Mouse (Mus musculus): ENCODE measurements around the gene Aldh1a2. TPM values are rescaled to one million over a fixed set of nuclear protein-coding genes. Genes with fewer than 3 reads are reported as not detected.

Gene Aldh1a2
- 96.1 and 102 TPM in 2 replicates for polyA plus RNA-seq (2014; fragmentation: Nextera tagmentation; extraction: Ambion mirVana)

DNA sequence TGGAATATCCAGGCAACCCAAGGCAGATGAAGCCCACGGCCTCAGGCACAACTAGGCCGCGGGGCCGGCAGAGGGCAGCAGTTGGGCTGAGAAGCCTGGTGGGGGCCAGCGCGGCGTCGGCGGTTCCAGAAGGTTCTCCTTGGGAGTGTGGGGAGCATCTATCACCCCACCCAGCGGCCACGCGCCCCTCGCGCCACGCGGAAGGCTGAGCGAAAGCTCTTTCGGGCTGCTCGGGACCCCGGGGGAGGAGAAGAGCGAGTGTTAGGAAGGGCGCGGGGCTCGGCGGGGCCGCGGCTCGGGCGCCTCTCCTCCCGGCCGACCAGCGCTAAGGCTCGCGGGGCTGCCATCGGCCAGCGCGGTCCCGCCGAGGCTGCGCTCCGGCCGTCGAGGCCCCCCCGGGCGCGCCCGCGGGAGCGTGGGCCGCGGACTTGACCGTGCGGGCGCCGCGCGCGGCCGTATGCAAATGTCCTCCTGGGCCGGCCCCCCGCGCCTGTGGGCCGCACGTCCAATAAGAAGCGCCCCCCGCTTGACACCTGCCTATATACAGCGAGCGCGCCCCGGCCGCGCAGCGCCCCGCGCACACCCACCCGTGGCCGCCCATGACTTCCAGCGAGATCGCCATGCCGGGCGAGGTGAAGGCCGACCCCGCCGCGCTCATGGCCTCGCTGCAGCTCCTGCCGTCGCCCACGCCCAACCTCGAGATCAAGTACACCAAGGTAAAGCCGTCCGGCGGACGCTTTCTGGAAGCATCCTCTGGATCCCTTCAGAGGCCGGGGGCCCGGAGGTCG, at the start of gene Aldh1a2:
Aldh1a2 (plus strand) TSS at position 542 of the 788 bp plus-strand sequence.
- WGBS: under 1% methylated on average over 82 of the region's 97 CpGs
- Histone ChIP-seq H3K27me3 (ENCODE audit: control insufficient read depth, insufficient read depth, low read length) (no peaks in the 10 kb centered on the region), H3K9ac (replicated peaks; ENCODE audit: low read depth, low read length) (peak within 1 kb of the TSS; percentile 52; the same call in 1 of the 2 replicates), H3K4me3 (ENCODE audit: low read depth, low read length) (peak within 1 kb of the TSS; percentile 53), H3K36me3 (ENCODE audit: control insufficient read depth, insufficient read depth, low read length) (no peaks in the 10 kb centered on the region), H3K27ac (ENCODE audit: low read length) (no peak within 1 kb of the TSS), H3K4me1 (ENCODE audit: control insufficient read depth, insufficient read depth, low read length) (peaks cover 5% of the 10 kb centered on the region; the same call in 1 of the 2 replicates), H3K4me2 (replicated peaks; ENCODE audit: low read depth, low read length) (peak within 1 kb of the TSS; percentile 76), H3K9me3 (ENCODE audit: control insufficient read depth, low read depth, low read length) (no peaks in the 10 kb centered on the region)
- peak; percentile 85 for ATAC-seq (ENCODE audit: insufficient number of reproducible peaks, insufficient read depth, low FRiP score, low read depth)

DNA sequence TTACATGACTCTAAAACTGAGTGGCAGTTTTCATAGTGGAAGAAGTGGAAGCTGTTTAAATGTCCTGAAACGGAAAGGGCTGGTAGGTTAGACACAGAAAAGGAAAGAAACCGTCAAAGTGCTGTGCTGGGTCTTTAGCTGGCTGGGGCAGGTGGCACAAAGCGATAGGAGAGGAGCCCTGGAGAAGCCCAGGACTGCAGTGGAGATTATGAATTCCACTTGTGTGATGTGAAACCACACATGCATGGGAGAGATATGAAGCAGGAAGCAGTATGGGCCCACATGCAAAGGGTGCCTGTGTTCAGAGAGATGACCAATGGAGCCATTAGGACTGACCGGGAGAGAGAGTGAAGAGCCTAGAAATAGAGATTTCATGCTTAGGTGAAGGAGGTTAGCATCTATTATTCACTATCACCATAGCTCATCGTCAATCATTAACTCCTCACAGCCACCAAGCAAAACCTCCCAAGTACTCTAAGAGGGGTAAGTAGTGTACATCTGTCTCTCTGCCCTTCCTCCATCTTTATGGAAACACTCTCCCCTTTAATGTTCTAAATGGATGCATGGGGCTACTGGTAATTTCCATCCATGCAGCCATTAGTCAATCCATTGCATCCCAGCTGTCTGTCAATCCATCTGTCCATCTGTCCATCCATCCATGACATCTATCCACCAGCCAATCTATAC, 49.4 kb upstream of the Aldh1a2 start:
- 90% methylated on average over 5 of the region's 5 CpGs for WGBS

DNA sequence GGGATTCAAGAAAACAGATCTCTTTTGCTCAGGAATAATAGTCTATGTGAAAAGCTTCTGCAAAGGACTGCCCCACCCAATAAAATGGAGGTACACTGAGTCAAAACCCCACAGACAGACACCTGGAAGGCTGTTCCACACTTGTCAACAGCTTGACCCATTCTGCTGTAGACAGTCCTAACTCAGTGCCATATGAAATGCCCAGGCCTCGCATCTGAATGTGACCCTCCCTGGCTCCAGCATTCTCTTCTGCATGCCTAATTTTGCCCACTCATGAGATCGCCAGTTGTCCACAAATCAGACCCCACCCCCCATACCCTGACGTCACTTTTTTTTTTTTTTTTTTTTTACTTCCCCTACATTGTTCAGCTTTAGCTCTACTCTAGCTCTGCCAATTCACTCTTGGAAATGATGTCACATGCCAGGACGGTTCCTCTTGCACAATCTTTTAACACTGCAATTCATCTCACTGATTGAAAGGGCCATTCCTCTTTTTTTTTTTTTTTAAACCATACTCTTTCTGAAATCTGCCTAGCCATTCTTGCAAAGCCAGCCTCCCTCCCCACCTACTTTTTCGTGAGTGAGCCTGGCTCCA, 48.6 kb upstream of the Aldh1a2 start:
- Histone ChIP-seq H3K36me3 (ENCODE audit: control insufficient read depth, insufficient read depth, low read length) (no peaks in the 10 kb centered on the region), H3K27ac (ENCODE audit: low read length) (no peak overlapping the region), H3K27me3 (ENCODE audit: control insufficient read depth, insufficient read depth, low read length) (no peaks in the 10 kb centered on the region), H3K4me3 (ENCODE audit: low read depth, low read length) (no peak overlapping the region), H3K9ac (replicated peaks; ENCODE audit: low read depth, low read length) (no peak overlapping the region), H3K4me1 (ENCODE audit: control insufficient read depth, insufficient read depth, low read length) (0 out of 2 replicates have a peak, but pooled peaks cover 2% of the 10 kb centered on the region), H3K9me3 (ENCODE audit: control insufficient read depth, low read depth, low read length) (no peaks in the 10 kb centered on the region), H3K4me2 (replicated peaks; ENCODE audit: low read depth, low read length) (no peak overlapping the region)
- no peak for ATAC-seq (ENCODE audit: insufficient number of reproducible peaks, insufficient read depth, low FRiP score, low read depth)
- 65% methylated on average over 5 of the region's 5 CpGs for WGBS

More for the DNA sequence above, 49.4 kb upstream of the Aldh1a2 start:
- no peak overlapping the region for H3K9ac ChIP-seq (replicated peaks; ENCODE audit: low read depth, low read length)
- H3K27ac ChIP-seq (ENCODE audit: low read length): no peak overlapping the region
- no peak overlapping the region for H3K4me3 ChIP-seq (ENCODE audit: low read depth, low read length)
- 0 out of 2 replicates have a peak, but pooled peaks cover 2% of the 10 kb centered on the region for H3K4me1 ChIP-seq (ENCODE audit: control insufficient read depth, insufficient read depth, low read length)
- H3K27me3 ChIP-seq (ENCODE audit: control insufficient read depth, insufficient read depth, low read length): no peaks in the 10 kb centered on the region
- no peaks in the 10 kb centered on the region for H3K9me3 ChIP-seq (ENCODE audit: control insufficient read depth, low read depth, low read length)
- H3K36me3 ChIP-seq (ENCODE audit: control insufficient read depth, insufficient read depth, low read length): no peaks in the 10 kb centered on the region
- ATAC-seq (ENCODE audit: insufficient number of reproducible peaks, insufficient read depth, low FRiP score, low read depth): peak; percentile 72; the same call in 1 of the 2 replicates
- no peak overlapping the region for H3K4me2 ChIP-seq (replicated peaks; ENCODE audit: low read depth, low read length)

DNA sequence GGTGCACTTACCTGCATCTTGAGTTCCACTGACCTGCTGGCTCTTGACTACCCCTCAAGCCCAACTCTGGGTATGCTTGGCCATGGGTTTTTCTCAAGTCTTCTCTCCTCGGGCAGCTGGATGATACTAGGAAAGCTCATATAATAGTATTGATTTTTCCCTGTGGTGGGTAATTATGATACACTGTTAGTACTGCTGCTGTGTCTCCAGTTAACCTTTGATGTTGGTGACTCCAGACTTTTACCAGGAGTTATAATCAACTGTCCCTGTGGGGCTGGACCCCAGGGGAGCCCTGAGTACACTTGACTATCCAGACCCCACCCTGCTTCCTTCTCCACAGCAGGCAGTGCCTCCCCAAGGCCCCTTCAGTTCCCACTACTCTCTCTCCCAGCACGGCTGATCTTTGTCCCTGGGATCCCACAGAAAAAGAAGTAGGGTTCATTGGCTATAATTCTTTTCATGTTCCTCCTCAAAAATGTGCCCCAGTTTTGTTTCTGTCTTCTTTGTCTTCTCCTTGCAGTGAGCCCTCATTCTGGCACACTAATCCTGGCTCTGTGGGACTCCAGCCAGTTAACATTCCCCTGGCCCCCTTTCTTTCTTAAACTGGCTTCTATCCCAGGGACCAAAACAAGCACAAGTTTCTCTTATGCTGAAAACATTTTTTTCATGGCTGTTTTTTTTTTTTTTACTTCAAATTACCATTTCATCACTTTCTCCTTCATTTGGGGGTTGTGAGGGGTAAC, 47.9 kb upstream of the Aldh1a2 start:
- no peak overlapping the region for H3K4me2 ChIP-seq (replicated peaks; ENCODE audit: low read depth, low read length)
- H3K27ac ChIP-seq (ENCODE audit: low read length): no peak overlapping the region
- ATAC-seq (ENCODE audit: insufficient number of reproducible peaks, insufficient read depth, low FRiP score, low read depth): no peak

DNA sequence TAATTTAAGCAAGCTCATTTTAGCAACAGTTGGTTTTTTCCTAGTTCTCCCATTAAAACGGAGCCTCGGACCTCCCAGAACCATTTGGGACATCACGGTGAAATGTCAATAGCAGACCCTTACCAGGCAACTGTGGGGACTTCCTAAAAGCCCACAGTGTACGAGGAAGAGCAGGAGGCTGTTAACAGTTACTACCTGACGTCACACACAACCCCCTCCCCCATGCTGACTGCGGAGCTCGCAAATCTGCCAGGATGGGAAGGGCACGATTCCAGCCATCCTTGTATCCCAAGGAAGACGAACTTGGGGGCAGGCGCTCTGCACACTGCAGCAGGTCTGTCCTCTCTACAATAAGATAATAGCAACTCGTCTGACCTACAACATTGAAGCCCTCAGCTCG, 47.1 kb upstream of the Aldh1a2 start, which contains the start of gene Aqp9:
Aqp9 (minus strand) TSS at position 172 of the 400 bp plus-strand sequence.
- H3K36me3 ChIP-seq (ENCODE audit: control insufficient read depth, insufficient read depth, low read length): no peaks in the 10 kb centered on the region
- no peaks in the 10 kb centered on the region for H3K27me3 ChIP-seq (ENCODE audit: control insufficient read depth, insufficient read depth, low read length)
- no peak within 1 kb of the TSS for H3K9ac ChIP-seq (replicated peaks; ENCODE audit: low read depth, low read length)
- no peak within 1 kb of the TSS for H3K4me2 ChIP-seq (replicated peaks; ENCODE audit: low read depth, low read length)
- 0 out of 2 replicates have a peak, but pooled peaks cover 2% of the 10 kb centered on the region for H3K4me1 ChIP-seq (ENCODE audit: control insufficient read depth, insufficient read depth, low read length)
- H3K4me3 ChIP-seq (ENCODE audit: low read depth, low read length): no peak within 1 kb of the TSS
- WGBS: 39% methylated on average over 12 of the region's 12 CpGs
- no peak for ATAC-seq (ENCODE audit: insufficient number of reproducible peaks, insufficient read depth, low FRiP score, low read depth)
- no peaks in the 10 kb centered on the region for H3K9me3 ChIP-seq (ENCODE audit: control insufficient read depth, low read depth, low read length)
- H3K27ac ChIP-seq (ENCODE audit: low read length): no peak within 1 kb of the TSS

More for the DNA sequence above, 47.9 kb upstream of the Aldh1a2 start:
- Histone ChIP-seq H3K9ac (replicated peaks; ENCODE audit: low read depth, low read length) (no peak overlapping the region), H3K36me3 (ENCODE audit: control insufficient read depth, insufficient read depth, low read length) (no peaks in the 10 kb centered on the region), H3K27me3 (ENCODE audit: control insufficient read depth, insufficient read depth, low read length) (no peaks in the 10 kb centered on the region), H3K4me1 (ENCODE audit: control insufficient read depth, insufficient read depth, low read length) (0 out of 2 replicates have a peak, but pooled peaks cover 2% of the 10 kb centered on the region), H3K4me3 (ENCODE audit: low read depth, low read length) (no peak overlapping the region), H3K9me3 (ENCODE audit: control insufficient read depth, low read depth, low read length) (no peaks in the 10 kb centered on the region)
- WGBS: 47% methylated on average over 2 of the region's 2 CpGs

DNA sequence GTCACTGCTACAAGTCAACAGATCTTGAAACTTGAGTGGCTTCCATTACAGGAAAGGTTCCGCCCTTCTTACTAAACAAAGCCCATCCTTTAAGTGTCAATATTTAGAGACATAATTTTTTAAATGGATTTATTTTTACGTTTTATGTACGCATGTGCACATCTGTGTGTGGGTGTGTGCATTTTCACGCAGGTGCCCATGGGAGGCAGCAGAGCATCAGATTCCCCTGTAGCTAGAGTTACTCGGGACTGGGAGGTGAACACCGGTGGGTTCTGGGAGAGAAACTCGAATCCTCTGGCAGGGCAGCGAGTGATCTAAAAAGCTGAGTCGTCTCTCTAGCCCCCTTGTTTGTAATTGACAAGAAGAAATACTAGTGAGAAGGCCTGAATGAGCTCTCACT, 42.1 kb upstream of the Aldh1a2 start:
- WGBS: 53% methylated on average over 9 of the region's 9 CpGs
- Histone ChIP-seq H3K4me2 (replicated peaks; ENCODE audit: low read depth, low read length) (no peak overlapping the region), H3K4me3 (ENCODE audit: low read depth, low read length) (no peak overlapping the region), H3K4me1 (ENCODE audit: control insufficient read depth, insufficient read depth, low read length) (no peaks in the 10 kb centered on the region), H3K27me3 (ENCODE audit: control insufficient read depth, insufficient read depth, low read length) (no peaks in the 10 kb centered on the region), H3K27ac (ENCODE audit: low read length) (no peak overlapping the region), H3K36me3 (ENCODE audit: control insufficient read depth, insufficient read depth, low read length) (no peaks in the 10 kb centered on the region), H3K9me3 (ENCODE audit: control insufficient read depth, low read depth, low read length) (no peaks in the 10 kb centered on the region), H3K9ac (replicated peaks; ENCODE audit: low read depth, low read length) (no peak overlapping the region)
- no peak for ATAC-seq (ENCODE audit: insufficient number of reproducible peaks, insufficient read depth, low FRiP score, low read depth)

DNA sequence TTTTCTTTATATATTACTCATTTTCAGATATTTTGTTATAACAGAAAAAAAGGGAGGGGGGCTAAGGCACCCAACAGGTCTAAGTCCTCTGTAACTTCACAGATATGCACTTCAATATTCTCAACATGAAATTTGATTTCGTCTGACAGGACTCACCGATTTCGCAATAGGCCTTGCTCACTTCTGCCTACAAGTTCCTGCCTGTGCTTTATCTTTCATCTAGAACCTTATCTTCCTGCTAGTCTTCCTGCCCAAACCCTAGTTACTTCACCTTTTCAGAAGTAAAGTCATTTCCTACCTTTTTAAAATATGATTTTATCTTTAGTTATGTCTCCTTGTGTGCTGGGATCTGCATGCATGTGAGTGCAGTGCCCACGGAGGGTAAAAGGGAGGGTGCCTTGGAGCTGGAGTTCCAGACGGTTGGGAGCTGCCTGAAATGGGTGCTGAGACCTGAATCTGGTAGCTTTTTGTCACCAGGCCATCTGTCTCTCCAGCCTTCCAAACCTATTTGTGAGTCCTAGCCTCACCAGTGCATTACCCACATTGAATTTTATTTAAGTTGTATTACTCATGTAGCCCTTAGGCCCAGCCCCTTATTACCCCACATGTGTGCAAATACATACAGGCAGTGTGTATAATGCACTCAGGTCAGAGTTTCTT, 41.1 kb upstream of the Aldh1a2 start:
- WGBS: 78% methylated on average over 5 of the region's 5 CpGs
- no peak for ATAC-seq (ENCODE audit: insufficient number of reproducible peaks, insufficient read depth, low FRiP score, low read depth)
- H3K27ac ChIP-seq (ENCODE audit: low read length): no peak overlapping the region
- H3K4me1 ChIP-seq (ENCODE audit: control insufficient read depth, insufficient read depth, low read length): no peaks in the 10 kb centered on the region
- no peak overlapping the region for H3K4me2 ChIP-seq (replicated peaks; ENCODE audit: low read depth, low read length)
- H3K27me3 ChIP-seq (ENCODE audit: control insufficient read depth, insufficient read depth, low read length): no peaks in the 10 kb centered on the region
- no peak overlapping the region for H3K9ac ChIP-seq (replicated peaks; ENCODE audit: low read depth, low read length)
- H3K9me3 ChIP-seq (ENCODE audit: control insufficient read depth, low read depth, low read length): no peaks in the 10 kb centered on the region
- H3K36me3 ChIP-seq (ENCODE audit: control insufficient read depth, insufficient read depth, low read length): no peaks in the 10 kb centered on the region
- H3K4me3 ChIP-seq (ENCODE audit: low read depth, low read length): no peak overlapping the region

Measured in stomach, embryonic 14.5 days (tissue).